Mouse (Mus musculus) heart, postnatal 36 days (tissue): ENCODE data around the gene Paqr7. TPM values are rescaled to one million over a fixed set of nuclear protein-coding genes. Genes with fewer than 3 reads are reported as not detected.

Experiments used
- microRNA-seq, 2 experiments: library from miRNA; unstranded; fragments of <30 nt; microRNA quantifications; one replicate each; pipeline ENCODE4 v1.2.0; 2021; ENCODE audit warnings: borderline number of aligned reads in 2 of 2
- total RNA-seq, 2 experiments: library from RNA; stranded (reverse); gene quantifications; 2 replicates each; pipeline ENCODE4 v1.2.3; 2021

Gene Paqr7
- total RNA-seq, 2 experiments from 2014 or later, result 19.0 to 24.0 TPM

Small RNA genes lying within 50 kb of the gene (microRNA-seq; reads per million reads assigned to microRNA genes)
- gene Gm23634, result 2.9 to 3.4 reads per million in 2 experiments

Other genes with a start within 250 kb of the Paqr7 start
- gene Gm30191, start 249.8 kb upstream of the Paqr7 start, total RNA-seq, result not detected
- 1 to 10 TPM; 6.1 to 9.5 TPM for gene Grrp1, start 242.6 kb upstream of the Paqr7 start, total RNA-seq
- 1 to 10 TPM; 7.9 to 8.2 TPM for gene Pdik1l, start 208.8 kb upstream of the Paqr7 start, total RNA-seq
- 100 to 1,000 TPM; 234 to 314 TPM for gene Trim63, start 181.6 kb upstream of the Paqr7 start, total RNA-seq
- gene Slc30a2, start 153.5 kb upstream of the Paqr7 start, total RNA-seq, result under 1 TPM; 0.35 to 0.50 TPM
- gene Extl1, start 112.8 kb upstream of the Paqr7 start, total RNA-seq, result 10 to 100 TPM; 17.3 to 20.0 TPM
- gene Pafah2, start 100.4 kb upstream of the Paqr7 start, total RNA-seq, result 1 to 10 TPM; 6.8 to 8.0 TPM
- 10 to 100 TPM; 28.4 to 28.9 TPM for gene Stmn1, start 28.4 kb upstream of the Paqr7 start, total RNA-seq
- gene Aunip, start 14.3 kb downstream of the Paqr7 start, total RNA-seq, result under 1 TPM in 1 of 2 experiments, not detected in 1; 0.22 TPM
- 100 to 1,000 TPM; 178 to 188 TPM for gene Mtfr1l, start 38.7 kb downstream of the Paqr7 start, total RNA-seq
- gene Selenon, start 55.5 kb downstream of the Paqr7 start, total RNA-seq, result 10 to 100 TPM; 19.8 to 21.1 TPM
- gene Man1c1, start 207.6 kb downstream of the Paqr7 start, total RNA-seq, result 10 to 100 TPM; 22.0 to 23.2 TPM